Mouse (Mus musculus) CH12.LX (cell line): ENCODE measurements at regions not wholly inside any gene's neighbourhood (a gene's known extent, or its start where the extent isn't known, plus 50 kb on each side); places are given as distances from the start of the nearest gene placed in this dataset.

ENCODE experiments used
- BHLHE40 ChIP-seq: IDR thresholded peaks from 2 replicates; pipeline ENCODE4 v1.6.1; 2011; ENCODE audit warnings: mild to moderate bottlenecking, low read depth, low read length, improper control_type of control experiment
- CTCF ChIP-seq, 2 experiments: IDR thresholded peaks in 1 of 2; conservative IDR thresholded peaks in 1 of 2; 2 replicates each; pipeline ENCODE4 v1.5.1; 2011 to 2012; ENCODE audit warnings: low read depth in 2 of 2, low read length in 2 of 2, improper control_type of control experiment in 1 of 2, inconsistent platforms in 1 of 2, mild to moderate bottlenecking in 1 of 2, moderate library complexity in 1 of 2
- EP300 ChIP-seq: IDR thresholded peaks from 2 replicates; pipeline ENCODE4 v1.6.1; 2011; ENCODE audit warnings: low read length, improper control_type of control experiment
- IRF4 ChIP-seq: IDR thresholded peaks from 2 replicates; pipeline ENCODE4 v1.6.1; 2014; ENCODE audit warnings: low read depth, mild to moderate bottlenecking, inconsistent platforms, low read length, improper control_type of control experiment
- JUND ChIP-seq: conservative IDR thresholded peaks from 2 replicates; pipeline ENCODE4 v1.6.1; 2011; ENCODE audit warnings: low read depth, low read length, improper control_type of control experiment
- MYC ChIP-seq: IDR thresholded peaks from 2 replicates; pipeline ENCODE4 v1.6.1; 2011; ENCODE audit warnings: low read depth, mild to moderate bottlenecking, improper control_type of control experiment, low read length
- NELFE ChIP-seq: IDR thresholded peaks from 2 replicates; pipeline ENCODE4 v1.6.1; 2011; ENCODE audit warnings: low read depth, low read length, improper control_type of control experiment
- NRF1 ChIP-seq: IDR thresholded peaks from 2 replicates; pipeline ENCODE4 v1.6.1; 2014; ENCODE audit warnings: low read depth, mild to moderate bottlenecking, inconsistent platforms, low read length, improper control_type of control experiment, moderate library complexity
- POLR2A ChIP-seq: IDR thresholded peaks from 2 replicates; pipeline ENCODE4 v1.6.1; 2011; ENCODE audit warnings: low read depth, mild to moderate bottlenecking, improper control_type of control experiment, low read length
- TCF12 ChIP-seq: IDR thresholded peaks from 2 replicates; pipeline ENCODE4 v1.6.1; 2014; ENCODE audit warnings: low read depth, mild to moderate bottlenecking, inconsistent platforms, low read length, improper control_type of control experiment
- USF1 ChIP-seq: IDR thresholded peaks from 2 replicates; pipeline ENCODE4 v1.6.1; 2014; ENCODE audit warnings: low read depth, mild to moderate bottlenecking, inconsistent platforms, low read length, improper control_type of control experiment
- ZMIZ1 ChIP-seq: IDR thresholded peaks from 2 replicates; pipeline ENCODE4 v1.6.1; 2012; ENCODE audit warnings: low read depth, mild to moderate bottlenecking, inconsistent platforms, low read length, improper control_type of control experiment

DNA sequence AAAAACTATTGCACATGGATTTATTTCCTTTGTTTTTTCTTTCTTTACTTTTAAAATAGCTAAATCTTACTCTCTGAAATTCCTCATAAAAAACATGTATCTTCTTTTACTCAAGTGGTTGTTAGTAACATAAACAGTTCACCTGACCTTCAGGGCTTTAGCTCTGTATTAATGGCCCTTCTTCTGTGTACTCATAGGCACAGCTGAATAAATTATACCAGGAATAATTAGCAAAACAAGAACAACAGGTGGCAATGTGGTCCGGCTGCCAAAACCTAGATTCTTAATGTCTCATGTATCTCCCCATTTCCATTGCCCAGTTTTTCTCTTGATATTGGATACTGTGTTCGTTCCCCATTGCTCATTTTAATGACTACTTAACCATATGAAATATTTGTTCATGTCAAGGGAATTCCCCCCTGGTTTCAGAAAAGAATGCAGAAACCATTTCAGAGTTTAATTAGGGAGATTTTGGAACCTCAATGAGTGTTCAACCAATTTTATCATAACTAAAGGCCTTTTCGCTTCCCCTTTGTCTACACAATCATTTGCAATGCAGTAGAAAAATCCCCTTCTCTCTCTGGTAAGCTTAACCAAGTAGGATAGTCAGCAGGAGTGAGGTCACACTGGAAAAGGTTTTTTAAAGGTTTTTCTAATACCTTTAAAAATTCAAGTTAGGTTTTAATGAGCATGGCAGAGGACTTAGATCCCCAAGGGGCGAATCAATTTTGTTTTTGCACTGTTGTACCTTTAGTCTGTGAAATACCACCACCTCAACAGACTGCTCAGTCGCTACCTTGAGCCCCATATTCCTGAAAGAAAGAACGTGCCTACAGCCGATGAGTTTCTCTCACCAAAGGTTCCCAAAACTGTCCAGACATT lies 369.3 kb upstream of the Nudt12 start:
- TF ChIP-seq POLR2A, result no peak
- no peak for TF ChIP-seq CTCF (conservative IDR thresholded peaks at IDR 0.05 in 1 of 2, IDR thresholded peaks at IDR 0.05 in 1 of 2; ENCODE audit: low read depth in 2 of 2, low read length in 2 of 2)
- TF ChIP-seq BHLHE40, result no peak
- TF ChIP-seq ZMIZ1, result no peak
- TF ChIP-seq EP300, result no peak
- TF ChIP-seq JUND, result no peak
- TF ChIP-seq TCF12, result no peak
- no peak for TF ChIP-seq NRF1
- TF ChIP-seq USF1, result no peak
- no peak for TF ChIP-seq NELFE
- TF ChIP-seq IRF4, result no peak
- TF ChIP-seq MYC, result no peak
